In the genomic region with DNA sequence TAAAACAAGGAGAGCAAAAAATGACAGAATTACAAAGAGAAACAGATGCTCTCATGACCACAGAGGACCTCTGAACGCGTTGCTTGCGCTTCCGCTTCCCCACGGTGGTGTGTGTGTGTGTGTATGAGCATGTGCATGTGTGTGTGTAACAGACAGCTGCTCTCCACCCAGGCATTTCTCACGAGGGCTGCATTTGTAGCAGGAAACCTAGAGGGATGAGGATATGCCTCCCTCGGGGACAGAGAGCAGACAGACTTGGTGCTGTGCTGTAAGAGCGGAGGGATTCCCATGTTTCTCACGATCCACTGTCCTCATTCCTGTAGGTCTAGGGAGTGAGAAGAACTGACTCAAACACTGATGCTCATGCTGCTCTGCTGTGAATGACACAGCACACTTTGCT, we compare ENCODE assay signal across 20 mouse cellular contexts. TPM values are rescaled to one million over a fixed set of nuclear protein-coding genes. Genes with fewer than 3 reads are reported as not detected.
A peak's percentile ranks its signal among the peaks of the same experiment; 100 is the strongest.
DNase-seq lines count a peak whose midpoint lies in the region; ATAC-seq and TF ChIP-seq lines count a peak whose summit lies in the region.
"Had no signal": no experiment of that assay in that cellular context is flagged by ENCODE, and none has a peak within 500 bp of the region (broad histone marks: within the 10 kb centered on the region; RNA-seq: fewer than 3 reads in every experiment).

No protein-coding gene starts in this region.

- ATAC-seq in hindbrain, embryonic 11.5 days (ENCODE audit: low FRiP score), result no peak
- no peak for ATAC-seq in hindbrain, embryonic 12.5 days (ENCODE audit: low FRiP score)
- 0 out of 2 replicates have a peak, but pooled peaks have one; percentile 40 for ATAC-seq in midbrain, embryonic 13.5 days
- ATAC-seq in midbrain, embryonic 16.5 days, result no peak
- no peak for ATAC-seq in midbrain, postnatal 0 days (ENCODE audit: low FRiP score)
- ATAC-seq: CD4-positive, CD25-positive, alpha-beta regulatory T cell, adult 4 months had no signal

- H3K27ac ChIP-seq in hindbrain, embryonic 11.5 days (ENCODE audit: low read depth, low read length), result no peak overlapping the region
- no peak overlapping the region for H3K27ac ChIP-seq in hindbrain, embryonic 12.5 days
- no peak overlapping the region for H3K27ac ChIP-seq in midbrain, embryonic 13.5 days
- no peak overlapping the region for H3K27ac ChIP-seq in midbrain, embryonic 16.5 days (ENCODE audit: low read length)
- no peak overlapping the region for H3K27ac ChIP-seq in midbrain, postnatal 0 days (ENCODE audit: low read depth, low read length)
- H3K27ac ChIP-seq: heart, embryonic 10.5 days had no signal

- no peak for TF ChIP-seq CTCF in midbrain, postnatal 0 days (IDR thresholded peaks at IDR 0.05)

- H3K36me3 ChIP-seq in hindbrain, embryonic 11.5 days (ENCODE audit: control insufficient read depth, insufficient read depth, low read length), result no peaks in the 10 kb centered on the region
- H3K36me3 ChIP-seq in hindbrain, embryonic 12.5 days, result 0 out of 2 replicates have a peak, but pooled peaks cover 2% of the 10 kb centered on the region
- 0 out of 2 replicates have a peak, but pooled peaks cover 2% of the 10 kb centered on the region for H3K36me3 ChIP-seq in midbrain, embryonic 13.5 days
- 0 out of 2 replicates have a peak, but pooled peaks cover 3% of the 10 kb centered on the region for H3K36me3 ChIP-seq in midbrain, embryonic 16.5 days (ENCODE audit: control insufficient read depth, insufficient read depth, low read length)
- H3K36me3 ChIP-seq in midbrain, postnatal 0 days (ENCODE audit: insufficient read depth, low read length), result no peaks in the 10 kb centered on the region
- H3K36me3 ChIP-seq: heart, embryonic 10.5 days had no signal

- 77% methylated on average over 9 of the region's 9 CpGs for WGBS in hindbrain, embryonic 11.5 days
- WGBS in hindbrain, embryonic 12.5 days, result 76% methylated on average over 9 of the region's 9 CpGs
- 79% methylated on average over 9 of the region's 9 CpGs for WGBS in midbrain, embryonic 13.5 days
- 72% methylated on average over 9 of the region's 9 CpGs for WGBS in midbrain, embryonic 16.5 days
- 75% methylated on average over 9 of the region's 9 CpGs for WGBS in midbrain, postnatal 0 days

- no peak overlapping the region for H3K4me2 ChIP-seq in hindbrain, embryonic 11.5 days (replicated peaks; ENCODE audit: low read depth, low read length)
- H3K4me2 ChIP-seq in hindbrain, embryonic 12.5 days (replicated peaks), result no peak overlapping the region
- H3K4me2 ChIP-seq in midbrain, embryonic 13.5 days (replicated peaks), result no peak overlapping the region
- no peak overlapping the region for H3K4me2 ChIP-seq in midbrain, embryonic 16.5 days (ENCODE audit: low read length)
- no peak overlapping the region for H3K4me2 ChIP-seq in midbrain, postnatal 0 days (ENCODE audit: low read depth, low read length, poor library complexity, severe bottlenecking)

- DNase-seq in cerebellum, postnatal 10 days, result peak; percentile 10 to 11
- no peak for DNase-seq in cerebellum, postnatal 4 days (ENCODE audit: low spot score in 2 of 2)
- DNase-seq in hindbrain, embryonic 11.5 days (ENCODE audit: low spot score), result peak; percentile 8
- peak; percentile 35 for DNase-seq in midbrain, postnatal 0 days (ENCODE audit: low spot score)
- DNase-seq in urinary bladder, postnatal 25 days (ENCODE audit: low spot score), result no peak
- DNase-seq: gastrocnemius, postnatal 36 days; heart, postnatal 10 days; kidney, postnatal 4 days; lung, adult 18-20 months; thymus, adult 18-20 months had no signal

- H3K4me3 ChIP-seq in hindbrain, embryonic 11.5 days (ENCODE audit: low read depth, low read length), result no peak overlapping the region
- no peak overlapping the region for H3K4me3 ChIP-seq in hindbrain, embryonic 12.5 days
- no peak overlapping the region for H3K4me3 ChIP-seq in midbrain, embryonic 13.5 days (replicated peaks)
- H3K4me3 ChIP-seq in midbrain, embryonic 16.5 days (ENCODE audit: low read depth, low read length), result no peak overlapping the region
- H3K4me3 ChIP-seq in midbrain, postnatal 0 days (ENCODE audit: low read depth, low read length), result no peak overlapping the region
- H3K4me3 ChIP-seq: heart, embryonic 10.5 days had no signal

- no peaks in the 10 kb centered on the region for H3K4me1 ChIP-seq in hindbrain, embryonic 11.5 days (replicated peaks; ENCODE audit: control insufficient read depth, insufficient read depth, low read length)
- peaks cover 4% of the 10 kb centered on the region; the same call in 1 of the 2 replicates for H3K4me1 ChIP-seq in hindbrain, embryonic 12.5 days
- 0 out of 2 replicates have a peak, but pooled peaks cover 5% of the 10 kb centered on the region for H3K4me1 ChIP-seq in midbrain, embryonic 13.5 days (replicated peaks)
- H3K4me1 ChIP-seq in midbrain, embryonic 16.5 days (ENCODE audit: control insufficient read depth, insufficient read depth, low read length), result no peaks in the 10 kb centered on the region
- no peaks in the 10 kb centered on the region for H3K4me1 ChIP-seq in midbrain, postnatal 0 days (ENCODE audit: insufficient read depth, low read length)

- H3K9ac ChIP-seq in hindbrain, embryonic 11.5 days (ENCODE audit: low read depth, low read length), result no peak overlapping the region
- no peak overlapping the region for H3K9ac ChIP-seq in hindbrain, embryonic 12.5 days
- H3K9ac ChIP-seq in midbrain, embryonic 13.5 days (replicated peaks), result no peak overlapping the region
- no peak overlapping the region for H3K9ac ChIP-seq in midbrain, embryonic 16.5 days (ENCODE audit: low read depth, low read length)
- H3K9ac ChIP-seq in midbrain, postnatal 0 days (replicated peaks; ENCODE audit: low read length, poor library complexity, severe bottlenecking), result no peak overlapping the region

- H3K27me3 ChIP-seq in hindbrain, embryonic 11.5 days (ENCODE audit: control insufficient read depth, insufficient read depth, low read length), result no peaks in the 10 kb centered on the region
- H3K27me3 ChIP-seq in hindbrain, embryonic 12.5 days, result no peaks in the 10 kb centered on the region
- no peaks in the 10 kb centered on the region for H3K27me3 ChIP-seq in midbrain, embryonic 13.5 days
- H3K27me3 ChIP-seq in midbrain, embryonic 16.5 days (ENCODE audit: control insufficient read depth, insufficient read depth, low read depth, low read length), result no peaks in the 10 kb centered on the region
- H3K27me3 ChIP-seq in midbrain, postnatal 0 days (ENCODE audit: insufficient read depth, low read length), result no peaks in the 10 kb centered on the region

- no peaks in the 10 kb centered on the region for H3K9me3 ChIP-seq in hindbrain, embryonic 11.5 days (ENCODE audit: control insufficient read depth, low read length)
- H3K9me3 ChIP-seq in hindbrain, embryonic 12.5 days (replicated peaks), result no peaks in the 10 kb centered on the region
- no peaks in the 10 kb centered on the region for H3K9me3 ChIP-seq in midbrain, embryonic 13.5 days
- H3K9me3 ChIP-seq in midbrain, embryonic 16.5 days (replicated peaks; ENCODE audit: control insufficient read depth, low read length, poor library complexity, severe bottlenecking), result no peaks in the 10 kb centered on the region
- H3K9me3 ChIP-seq in midbrain, postnatal 0 days (ENCODE audit: low read length), result no peaks in the 10 kb centered on the region
- H3K9me3 ChIP-seq: G1E; heart, embryonic 10.5 days had no signal

RNA-seq across cellular contexts. Expression of a gene that starts 40.2 kb away (rescaled TPM):
- 23.0 and 48.0 TPM in 2 replicates for polyA plus RNA-seq in hindbrain, embryonic 11.5 days (2014; fragmentation: Nextera tagmentation; extraction: Ambion mirVana)
- 33.5 and 138 TPM in 2 replicates for polyA plus RNA-seq in hindbrain, embryonic 12.5 days (2016; fragmentation: Nextera tagmentation; extraction: Ambion mirVana)
- 1.0 and 4.1 TPM in 2 replicates for polyA plus RNA-seq in midbrain, embryonic 13.5 days (2015; fragmentation: Nextera tagmentation; extraction: Ambion mirVana)
- 0.51 and 0.97 TPM in 2 replicates for polyA plus RNA-seq in midbrain, embryonic 16.5 days (2015; fragmentation: Nextera tagmentation; extraction: Ambion mirVana)
- total RNA-seq in midbrain, postnatal 0 days (2014; rRNA removed), result 2.6 TPM in 1 of 2 replicates, not detected in the other
- polyA plus RNA-seq in midbrain, postnatal 0 days (2015; fragmentation: Nextera tagmentation; extraction: Ambion mirVana), result 0.17 and 0.18 TPM in 2 replicates
- total RNA-seq: adrenal gland, adult 18-20 months; G1E; layer of hippocampus, postnatal 14 days; left cerebral cortex, postnatal 25 days; megakaryocyte-erythroid progenitor cell, adult 5-6 weeks had no signal
- polyA plus RNA-seq: CD4-positive, CD25-positive, alpha-beta regulatory T cell, adult 4 months; G1E had no signal

Comparison
In these comparisons a context has a peak if more than half of its experiments do, and no peak if none do; other contexts are left out.
1. DNase-seq: peak in cerebellum, postnatal 10 days (2 of 2), hindbrain, embryonic 11.5 days (single experiment) and midbrain, postnatal 0 days (single experiment); none in cerebellum, postnatal 4 days (0 of 2) and urinary bladder, postnatal 25 days (single experiment).